Mouse (Mus musculus) liver, adult 2 months (tissue): ENCODE measurements at regions not wholly inside any gene's neighbourhood (a gene's known extent, or its start where the extent isn't known, plus 50 kb on each side); places are given as distances from the start of the nearest gene placed in this dataset.

Source experiments
- DNase-seq: peaks from one replicate; pipeline ENCODE4 v3.0.0-alpha.2; 2011; ENCODE audit warnings: low read depth, low spot score; ENCODE audit errors: extremely low read depth
- H3K27ac ChIP-seq: fragments of 200-500 bp; replicated peaks from 2 replicates; pipeline ENCODE4 v1.5.1; 2012; ENCODE audit warnings: low read depth, mild to moderate bottlenecking, control low read depth, inconsistent platforms, low read length; ENCODE audit not compliant: insufficient read depth
- H3K27me3 ChIP-seq: fragments of 200-500 bp; 2 replicates; pipeline ENCODE4 v1.6.1; 2012; ENCODE audit warnings: mild to moderate bottlenecking, moderate library complexity, low read length, inconsistent platforms; ENCODE audit not compliant: control insufficient read depth, insufficient read depth
- H3K36me3 ChIP-seq: fragments of 200-500 bp; 2 replicates; pipeline ENCODE4 v1.6.1; 2012; ENCODE audit warnings: low read length, inconsistent platforms; ENCODE audit not compliant: control insufficient read depth, insufficient read depth
- H3K4me1 ChIP-seq: fragments of 200-500 bp; 2 replicates; pipeline ENCODE4 v1.6.1; 2011; ENCODE audit warnings: low read length; ENCODE audit not compliant: control insufficient read depth, insufficient read depth
- H3K4me3 ChIP-seq: fragments of 200-500 bp; 2 replicates; pipeline ENCODE4 v1.5.1; 2011; ENCODE audit warnings: low read depth, mild to moderate bottlenecking, control low read depth, low read length, moderate library complexity; ENCODE audit not compliant: insufficient read depth
- H3K79me2 ChIP-seq: fragments of 200-500 bp; 2 replicates; pipeline ENCODE4 v1.6.1; 2012; ENCODE audit warnings: inconsistent platforms, mild to moderate bottlenecking, low read length, moderate library complexity; ENCODE audit not compliant: control insufficient read depth, insufficient read depth
- H3K9ac ChIP-seq: fragments of 200-500 bp; 2 replicates; pipeline ENCODE4 v1.6.1; 2012; ENCODE audit warnings: low read depth, mild to moderate bottlenecking, control low read depth, inconsistent platforms, low read length
- CTCF ChIP-seq: fragments of 200-500 bp; IDR thresholded peaks from 2 replicates; pipeline ENCODE4 v1.5.1; 2011; ENCODE audit warnings: low read depth, low read length, control low read depth
- POLR2A ChIP-seq: fragments of 200-500 bp; IDR thresholded peaks from 2 replicates; pipeline ENCODE4 v1.6.1; 2011; ENCODE audit warnings: low read length, control low read depth; ENCODE audit not compliant: insufficient read depth; ENCODE audit errors: extremely low read depth
- WGBS: fragments of 180-500 bp; shearing (Covaris S2); methylation state at CpG from one replicate; pipeline ENCODE4 v1.1.7; 2018; 5-methylcytosine and 5-hydroxymethylcytosine counted together

DNA sequence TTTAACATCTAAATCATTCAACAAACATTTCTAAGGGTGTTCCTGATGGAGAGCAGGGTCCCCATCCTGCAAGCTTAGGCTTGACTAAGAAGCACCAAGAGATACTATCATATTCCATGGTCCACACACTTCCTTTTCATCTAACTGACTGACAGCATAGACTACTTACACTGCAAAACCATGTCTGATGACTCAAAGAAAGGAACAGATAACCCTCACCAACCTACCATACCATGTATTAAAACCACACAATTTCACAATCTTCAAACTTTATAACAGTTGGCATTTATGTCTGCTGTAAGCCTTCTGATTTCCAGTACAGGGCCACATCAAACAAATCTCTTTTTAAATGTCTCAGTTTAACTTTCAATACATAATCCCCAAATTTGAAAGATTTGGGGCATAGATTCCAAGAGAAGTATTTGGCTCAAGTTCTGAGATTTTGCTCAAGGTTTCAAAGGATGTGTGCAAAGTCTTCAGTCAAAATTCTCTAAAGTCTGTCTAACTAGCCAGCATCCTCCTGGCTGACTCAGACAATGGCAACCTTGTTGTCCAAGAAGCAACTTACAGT, 962.0 kb downstream of the Ttll7 start:
- H3K27ac ChIP-seq, result no peak overlapping the region
- H3K27me3 ChIP-seq, result no peaks in the 10 kb centered on the region
- no peaks in the 10 kb centered on the region for H3K4me1 ChIP-seq
- no peak for TF ChIP-seq CTCF
- no peak for TF ChIP-seq POLR2A
- no peaks in the 10 kb centered on the region for H3K79me2 ChIP-seq
- H3K4me3 ChIP-seq, result no peak overlapping the region
- H3K9ac ChIP-seq, result no peak overlapping the region
- no peaks in the 10 kb centered on the region for H3K36me3 ChIP-seq
- no peak for DNase-seq

DNA sequence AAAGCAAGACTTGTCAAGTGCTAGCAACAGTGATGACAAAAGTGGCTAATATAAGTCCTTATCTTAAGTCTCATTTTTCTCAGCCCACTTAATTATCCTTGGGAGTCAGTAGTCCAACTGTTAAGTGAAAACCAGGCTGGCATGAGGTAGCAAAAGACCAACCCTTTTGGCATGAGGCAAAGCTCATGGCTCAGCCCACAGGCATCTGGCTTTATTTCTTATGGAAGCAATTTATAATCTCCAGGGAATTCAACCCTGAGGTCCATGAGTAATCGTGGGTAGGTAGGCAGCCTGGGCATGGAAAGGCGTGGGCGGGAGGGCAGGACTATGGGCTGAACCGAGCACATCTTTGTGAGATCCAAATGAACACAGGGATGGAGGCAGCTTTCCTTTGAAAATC, 950.4 kb downstream of the Ttll7 start:
- no peak overlapping the region for H3K4me3 ChIP-seq
- no peaks in the 10 kb centered on the region for H3K79me2 ChIP-seq
- WGBS, result 81% methylated on average over 4 of the region's 4 CpGs
- DNase-seq, result no peak
- no peak overlapping the region for H3K27ac ChIP-seq
- no peak for TF ChIP-seq POLR2A
- no peak for TF ChIP-seq CTCF
- no peaks in the 10 kb centered on the region for H3K36me3 ChIP-seq
- no peaks in the 10 kb centered on the region for H3K27me3 ChIP-seq
- H3K9ac ChIP-seq, result no peak overlapping the region
- H3K4me1 ChIP-seq, result no peaks in the 10 kb centered on the region

DNA sequence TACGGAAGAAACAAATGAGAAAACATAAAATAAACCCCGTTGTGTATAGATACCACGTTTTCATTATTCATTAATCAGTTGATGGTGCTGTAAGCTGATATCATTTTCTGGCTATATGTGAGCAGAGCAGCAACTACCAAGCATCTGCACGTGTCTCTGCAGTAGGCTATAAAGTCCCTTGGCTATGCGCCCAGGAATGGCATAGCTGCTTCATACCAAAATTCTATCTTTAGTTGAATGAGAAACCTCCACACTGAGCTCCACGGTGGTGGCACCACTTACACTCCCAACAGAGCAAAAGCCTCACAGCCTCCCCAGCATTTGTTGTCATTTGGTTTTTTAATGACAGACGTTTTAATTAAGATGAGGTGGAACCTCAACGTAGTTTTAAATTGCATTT, 944.4 kb downstream of the Ttll7 start:
- Histone ChIP-seq H3K79me2 (no peaks in the 10 kb centered on the region), H3K27ac (no peak overlapping the region), H3K36me3 (no peaks in the 10 kb centered on the region), H3K4me3 (no peak overlapping the region), H3K27me3 (no peaks in the 10 kb centered on the region), H3K9ac (no peak overlapping the region), H3K4me1 (no peaks in the 10 kb centered on the region)
- DNase-seq, result no peak
- TF ChIP-seq CTCF, result no peak
- 69% methylated on average over 8 of the region's 8 CpGs for WGBS

DNA sequence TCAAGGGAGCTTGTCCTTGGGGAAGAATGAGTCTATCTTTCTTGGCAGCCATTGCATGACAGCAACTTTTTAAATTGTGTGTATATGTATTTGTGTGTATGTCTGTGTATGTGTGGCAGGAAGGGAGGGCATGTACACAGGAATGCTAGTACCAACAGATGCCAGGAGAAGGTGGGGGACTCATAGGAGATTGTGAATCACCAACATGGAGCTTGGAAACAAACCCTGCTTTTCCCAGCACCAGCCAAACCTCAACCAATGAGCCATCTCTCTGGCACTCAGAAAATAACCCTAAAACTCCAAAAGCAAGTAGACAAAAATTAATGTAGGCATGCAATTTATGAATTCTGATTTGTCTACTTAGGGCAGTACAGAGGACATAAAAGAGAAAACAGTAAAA, 942.9 kb downstream of the Ttll7 start:
- Histone ChIP-seq H3K79me2 (no peaks in the 10 kb centered on the region), H3K4me3 (no peak overlapping the region), H3K4me1 (no peaks in the 10 kb centered on the region), H3K36me3 (no peaks in the 10 kb centered on the region), H3K27ac (no peak overlapping the region), H3K27me3 (no peaks in the 10 kb centered on the region), H3K9ac (no peak overlapping the region)
- DNase-seq, result no peak
- TF ChIP-seq POLR2A, result no peak
- TF ChIP-seq CTCF, result no peak

DNA sequence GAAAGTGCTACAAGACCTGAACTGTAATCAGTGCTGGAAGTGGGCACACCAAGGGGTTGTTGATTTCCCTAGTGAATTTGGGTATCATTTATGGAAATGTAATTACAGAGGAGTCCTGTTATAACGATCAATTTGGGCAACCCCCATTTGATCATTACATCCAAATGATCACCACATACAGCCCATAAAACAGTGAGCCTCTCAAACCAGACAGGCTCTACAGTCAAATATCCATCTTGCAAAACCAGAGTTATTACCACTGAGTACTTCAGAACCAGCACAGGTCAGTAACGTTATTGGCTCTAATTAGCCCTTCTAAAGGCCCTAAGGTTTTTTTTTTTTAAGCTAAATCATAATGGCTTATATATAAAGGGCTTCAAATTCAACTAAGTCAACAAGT, 934.4 kb downstream of the Ttll7 start:
- 69% methylated on average over 2 of the region's 2 CpGs for WGBS
- Histone ChIP-seq H3K4me3 (no peak overlapping the region), H3K36me3 (no peaks in the 10 kb centered on the region), H3K27me3 (no peaks in the 10 kb centered on the region), H3K27ac (no peak overlapping the region), H3K79me2 (no peaks in the 10 kb centered on the region), H3K4me1 (no peaks in the 10 kb centered on the region), H3K9ac (no peak overlapping the region)
- DNase-seq, result no peak
- TF ChIP-seq CTCF (no peak), POLR2A (no peak)

DNA sequence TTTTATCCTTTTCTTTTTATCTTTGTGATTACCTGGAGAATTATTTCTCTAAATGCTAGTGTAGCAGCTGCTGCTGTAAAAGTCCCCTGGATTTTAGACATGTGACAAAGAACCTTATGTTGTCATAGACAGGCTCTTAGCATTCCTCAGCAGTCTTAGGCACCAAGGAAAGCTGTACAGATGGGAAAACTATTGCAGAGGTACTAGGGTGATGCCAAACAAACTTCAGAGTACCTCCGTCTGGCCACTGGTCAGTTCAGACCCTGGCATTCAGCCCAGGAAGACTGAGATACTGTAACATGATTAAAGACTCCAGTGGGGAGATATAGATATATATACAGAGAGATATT, 898.6 kb downstream of the Ttll7 start:
- H3K4me3 ChIP-seq, result no peak overlapping the region
- no peak overlapping the region for H3K27ac ChIP-seq
- H3K4me1 ChIP-seq, result no peaks in the 10 kb centered on the region
- DNase-seq, result no peak
- WGBS, result 49% methylated on average over 1 of the region's 1 CpGs
- no peaks in the 10 kb centered on the region for H3K27me3 ChIP-seq
- H3K36me3 ChIP-seq, result no peaks in the 10 kb centered on the region
- H3K9ac ChIP-seq, result no peak overlapping the region
- no peak for TF ChIP-seq POLR2A
- no peaks in the 10 kb centered on the region for H3K79me2 ChIP-seq
